Mouse (Mus musculus): ENCODE measurements at regions not wholly inside any gene's neighbourhood (a gene's known extent, or its start where the extent isn't known, plus 50 kb on each side); places are given as distances from the start of the nearest gene placed in this dataset.

DNA sequence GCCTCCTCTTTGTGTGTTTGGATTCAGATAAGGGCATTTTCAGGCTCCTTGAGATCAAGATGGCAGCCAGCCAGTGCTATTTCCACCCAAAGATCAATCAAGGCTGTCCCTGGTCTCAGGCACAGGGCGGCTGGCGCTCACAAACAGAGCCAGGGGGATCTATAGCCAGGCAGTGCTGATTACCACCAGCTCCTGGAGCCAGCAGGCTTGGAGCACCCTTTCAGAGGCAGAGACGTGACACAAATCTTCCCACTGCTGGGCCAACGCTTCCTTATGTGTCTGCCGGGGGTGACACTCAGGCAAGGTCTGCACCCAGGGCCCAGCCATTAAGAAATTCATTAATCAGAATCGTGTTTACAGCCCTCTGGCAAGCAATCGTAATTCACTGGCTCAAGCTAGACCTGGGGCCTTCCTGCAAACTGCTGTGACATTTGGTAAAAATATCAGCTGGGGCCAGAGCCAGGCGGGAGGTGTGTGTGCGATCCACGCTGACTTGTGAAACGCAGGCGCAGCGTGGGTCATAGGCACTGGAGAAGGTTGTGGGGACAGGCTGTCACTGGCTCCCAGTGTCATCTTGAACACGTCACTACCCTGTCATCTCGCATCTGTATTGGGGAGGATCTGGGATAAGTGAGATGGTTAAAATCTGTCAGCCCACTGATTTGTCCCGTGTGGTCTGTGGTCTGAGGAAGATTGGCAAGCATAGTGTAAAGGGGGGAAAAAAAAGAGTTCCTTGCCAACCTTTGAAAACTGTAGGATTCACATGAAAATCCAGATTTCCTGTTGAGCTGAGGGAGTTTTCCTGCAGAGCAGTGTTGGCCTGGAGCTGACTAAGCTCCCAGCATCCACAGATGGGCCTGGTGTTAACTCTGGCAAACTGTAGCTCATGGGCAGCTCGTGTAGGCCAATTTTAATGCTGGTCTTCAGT, 56.5 kb upstream of the Tle3 start:
- 65% methylated on average over 17 of the region's 17 CpGs for WGBS
- no peaks in the 10 kb centered on the region for H3K9me3 ChIP-seq
- H3K27me3 ChIP-seq (replicated peaks; ENCODE audit: low read depth, poor library complexity, severe bottlenecking): peaks cover 80% of the 10 kb centered on the region
- peak overlapping the region; percentile 14; the same call in 1 of the 2 replicates for H3K27ac ChIP-seq (replicated peaks)
- no peak for DNase-seq (ENCODE audit: low spot score)
- no peaks in the 10 kb centered on the region for H3K36me3 ChIP-seq (replicated peaks)
- peaks cover 58% of the 10 kb centered on the region for H3K4me1 ChIP-seq
- no peak overlapping the region for H3K4me3 ChIP-seq

DNA sequence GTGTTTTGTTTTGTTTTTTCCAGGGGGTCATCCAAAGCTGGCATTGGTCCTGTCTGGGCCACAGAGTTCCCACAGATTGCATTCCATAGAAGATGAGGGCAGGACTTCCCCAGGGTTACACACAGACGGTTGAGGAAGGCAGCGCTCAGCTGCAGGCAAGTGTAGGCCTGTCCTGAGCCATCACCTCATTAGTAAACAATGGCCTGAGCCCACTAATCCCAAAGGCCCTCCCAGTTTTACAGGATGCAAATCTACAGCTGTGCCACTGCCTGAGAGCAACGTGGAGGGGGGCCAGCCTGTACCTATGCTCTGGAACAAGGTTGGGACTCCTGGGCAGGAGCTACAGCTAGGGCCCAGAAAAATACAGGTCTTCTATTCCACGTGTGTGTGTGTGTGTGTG, 55.7 kb upstream of the Tle3 start:
- H3K4me3 ChIP-seq: no peak overlapping the region
- H3K36me3 ChIP-seq (replicated peaks): no peaks in the 10 kb centered on the region
- peak; percentile 40 for DNase-seq (ENCODE audit: low spot score)
- no peaks in the 10 kb centered on the region for H3K9me3 ChIP-seq
- 17% methylated on average over 4 of the region's 4 CpGs for WGBS
- H3K4me1 ChIP-seq: peaks cover 50% of the 10 kb centered on the region
- peak overlapping the region; percentile 0; the same call in 1 of the 2 replicates for H3K27ac ChIP-seq (replicated peaks)
- peaks cover 80% of the 10 kb centered on the region for H3K27me3 ChIP-seq (replicated peaks; ENCODE audit: low read depth, poor library complexity, severe bottlenecking)

DNA sequence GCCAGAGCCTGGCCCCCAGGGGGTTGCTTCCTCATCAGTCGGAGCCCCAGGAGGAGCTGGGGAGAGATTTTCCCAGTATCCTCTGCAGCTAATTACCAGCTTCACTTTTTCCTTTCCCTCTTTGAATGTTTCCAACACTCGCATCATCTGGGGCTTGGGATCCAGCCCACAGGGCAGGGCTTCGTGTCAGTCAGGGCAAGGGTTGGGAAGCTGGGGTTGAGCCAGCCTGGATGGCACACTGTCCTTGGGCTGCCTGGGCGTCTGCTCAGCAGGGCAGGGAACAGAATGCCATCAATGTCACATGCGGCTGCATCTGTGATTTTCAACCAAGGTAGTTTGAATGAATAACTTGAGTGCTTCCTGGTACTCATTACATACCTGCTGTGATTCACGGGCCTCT, 52.4 kb upstream of the Tle3 start:
- 52% methylated on average over 6 of the region's 6 CpGs for WGBS
- Histone ChIP-seq H3K27ac (replicated peaks) (0 out of 2 replicates have a peak overlapping the region, but pooled peaks have one; percentile 0), H3K4me3 (no peak overlapping the region), H3K4me1 (peaks cover 46% of the 10 kb centered on the region), H3K9me3 (no peaks in the 10 kb centered on the region), H3K36me3 (replicated peaks) (no peaks in the 10 kb centered on the region), H3K27me3 (replicated peaks; ENCODE audit: low read depth, poor library complexity, severe bottlenecking) (peaks cover 80% of the 10 kb centered on the region)
- no peak for DNase-seq (ENCODE audit: low spot score)

DNA sequence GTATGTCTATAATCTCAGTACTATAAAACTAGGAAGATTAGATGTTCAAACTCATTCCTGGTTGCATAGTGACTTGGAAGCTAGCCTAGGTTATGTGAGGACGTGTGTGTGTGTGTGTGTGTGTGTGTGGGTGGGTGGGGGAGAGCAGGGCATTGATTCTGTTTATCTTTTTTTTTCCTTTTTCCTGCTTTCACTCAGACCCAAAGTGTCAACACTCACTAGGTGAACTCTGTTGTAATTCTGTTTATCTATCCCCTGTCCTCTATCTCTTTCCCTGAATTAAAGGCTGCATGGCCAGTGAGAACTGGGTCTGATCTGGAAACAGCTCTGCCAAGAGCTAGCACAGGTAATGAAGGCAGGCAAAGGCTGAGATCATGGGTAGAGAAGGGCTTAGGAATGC, 50.9 kb upstream of the Tle3 start:
- DNase-seq (ENCODE audit: low spot score): no peak
- H3K36me3 ChIP-seq (replicated peaks): no peaks in the 10 kb centered on the region
- no peak overlapping the region for H3K27ac ChIP-seq (replicated peaks)
- no peaks in the 10 kb centered on the region for H3K9me3 ChIP-seq
- peaks cover 46% of the 10 kb centered on the region for H3K4me1 ChIP-seq
- H3K27me3 ChIP-seq (replicated peaks; ENCODE audit: low read depth, poor library complexity, severe bottlenecking): peaks cover 79% of the 10 kb centered on the region
- H3K4me3 ChIP-seq: no peak overlapping the region
- 73% methylated on average over 1 of the region's 1 CpGs for WGBS

DNA sequence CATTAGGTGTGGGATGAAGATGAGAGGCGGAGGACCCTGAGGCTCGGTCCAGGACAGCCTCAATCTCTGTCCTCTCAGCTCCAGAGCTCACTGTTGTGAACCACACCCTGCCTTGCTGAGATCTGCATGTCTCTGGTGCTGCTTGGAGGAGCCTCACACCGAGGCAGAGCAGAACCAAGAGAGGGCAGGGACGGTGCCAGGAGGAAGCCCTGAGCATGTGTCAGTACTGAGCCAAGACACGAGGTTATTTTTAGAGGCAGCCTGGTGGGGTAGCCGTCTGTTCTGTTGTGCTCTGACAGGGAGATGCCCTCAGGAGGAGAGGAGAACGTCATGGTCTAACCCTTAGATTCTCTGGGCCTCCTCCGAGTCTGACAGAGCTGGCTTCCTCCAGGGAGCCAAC, 50.3 kb upstream of the Tle3 start:
- Histone ChIP-seq H3K4me1 (peaks cover 46% of the 10 kb centered on the region), H3K27me3 (replicated peaks; ENCODE audit: low read depth, poor library complexity, severe bottlenecking) (peaks cover 80% of the 10 kb centered on the region), H3K9me3 (no peaks in the 10 kb centered on the region), H3K36me3 (replicated peaks) (no peaks in the 10 kb centered on the region), H3K4me3 (no peak overlapping the region), H3K27ac (replicated peaks) (no peak overlapping the region)
- no peak for DNase-seq (ENCODE audit: low spot score)
- 62% methylated on average over 8 of the region's 8 CpGs for WGBS

DNA sequence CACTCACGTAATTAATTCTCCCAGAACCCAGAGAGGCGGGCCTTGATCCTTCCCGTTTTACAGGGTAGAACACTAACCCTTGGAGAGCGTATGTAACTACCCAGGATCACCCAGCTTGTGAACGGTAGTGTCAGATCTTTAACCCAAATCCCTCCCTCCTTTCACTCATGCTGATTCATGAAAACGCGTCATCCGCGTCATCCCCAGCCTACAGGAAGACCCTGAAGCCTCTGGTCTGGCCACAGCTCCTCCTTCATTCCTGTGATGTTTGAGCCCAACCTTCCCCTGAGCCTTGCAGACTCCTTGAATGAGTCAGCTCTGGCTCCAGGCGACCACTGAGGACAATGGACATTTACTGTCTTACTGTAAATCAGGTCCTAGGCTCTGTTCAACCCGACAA, 49.8 kb upstream of the Tle3 start:
- WGBS: 71% methylated on average over 11 of the region's 11 CpGs
- Histone ChIP-seq H3K4me1 (peaks cover 45% of the 10 kb centered on the region), H3K36me3 (replicated peaks) (no peaks in the 10 kb centered on the region), H3K27ac (replicated peaks) (no peak overlapping the region), H3K27me3 (replicated peaks; ENCODE audit: low read depth, poor library complexity, severe bottlenecking) (peaks cover 81% of the 10 kb centered on the region), H3K9me3 (no peaks in the 10 kb centered on the region), H3K4me3 (no peak overlapping the region)
- no peak for DNase-seq (ENCODE audit: low spot score)
